Mouse (Mus musculus): ENCODE measurements at regions not wholly inside any gene's neighbourhood (a gene's known extent, or its start where the extent isn't known, plus 50 kb on each side); places are given as distances from the start of the nearest gene placed in this dataset.

DNA sequence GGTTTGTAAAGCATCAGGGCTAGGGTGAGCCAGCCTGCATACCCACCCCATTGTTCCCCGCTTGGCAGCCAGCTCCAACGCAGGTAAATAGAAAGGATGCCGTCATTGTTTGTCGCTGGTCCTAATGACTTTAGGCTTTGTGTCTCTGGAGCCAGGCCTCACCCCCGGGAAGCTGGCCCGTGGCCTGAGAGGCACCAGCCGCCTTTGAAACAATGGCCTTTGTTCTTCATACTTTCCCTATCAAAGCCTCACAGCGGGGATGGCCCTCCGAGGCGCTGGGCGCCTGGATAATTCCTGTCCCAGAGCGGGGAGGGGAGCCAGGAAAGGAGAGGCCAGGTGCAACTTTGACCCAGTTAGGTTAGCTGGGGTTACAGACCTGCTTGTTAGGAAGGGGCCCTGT is 495.0 kb downstream of the Med13l start:
- DNase-seq (ENCODE audit: low read depth in 2 of 2, low spot score in 2 of 2), result no peak

- DNase-seq (ENCODE audit: low read depth in 2 of 2, low spot score in 2 of 2), result no peak
Observed at GRCm38 (mm10) chr5:119057813-119058212, 497.3 kb downstream of the Med13l start.

- DNase-seq (ENCODE audit: low read depth in 2 of 2, low spot score in 2 of 2), result no peak
Observed at GRCm38 (mm10) chr5:119058231-119058851, 497.9 kb downstream of the Med13l start.

GRCm38 (mm10) chr5:119059223-119059622 is 498.7 kb downstream of the Med13l start:
- no peak for DNase-seq (ENCODE audit: low read depth in 2 of 2, low spot score in 2 of 2)

DNA sequence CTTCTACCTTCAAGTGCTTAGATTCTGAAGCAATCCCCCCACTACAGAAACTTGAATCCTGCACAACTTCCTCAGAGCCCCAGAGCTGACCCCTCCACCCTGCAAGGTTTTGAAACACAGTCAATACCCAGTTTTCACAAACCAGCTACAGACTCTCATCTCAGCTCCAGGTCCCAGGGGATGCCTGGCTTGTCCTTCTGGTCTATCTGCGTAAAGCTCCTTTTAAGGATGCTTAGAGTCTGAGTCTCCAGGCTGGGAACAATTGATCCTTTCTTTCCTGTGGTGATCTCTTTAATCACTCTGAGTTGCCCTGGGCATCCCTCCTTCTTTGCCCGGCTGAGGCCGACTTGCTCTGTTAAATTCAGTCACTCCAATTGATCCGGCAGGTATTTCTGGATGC is 500.4 kb downstream of the Med13l start:
- no peak for DNase-seq (ENCODE audit: low read depth in 2 of 2, low spot score in 2 of 2)

DNA sequence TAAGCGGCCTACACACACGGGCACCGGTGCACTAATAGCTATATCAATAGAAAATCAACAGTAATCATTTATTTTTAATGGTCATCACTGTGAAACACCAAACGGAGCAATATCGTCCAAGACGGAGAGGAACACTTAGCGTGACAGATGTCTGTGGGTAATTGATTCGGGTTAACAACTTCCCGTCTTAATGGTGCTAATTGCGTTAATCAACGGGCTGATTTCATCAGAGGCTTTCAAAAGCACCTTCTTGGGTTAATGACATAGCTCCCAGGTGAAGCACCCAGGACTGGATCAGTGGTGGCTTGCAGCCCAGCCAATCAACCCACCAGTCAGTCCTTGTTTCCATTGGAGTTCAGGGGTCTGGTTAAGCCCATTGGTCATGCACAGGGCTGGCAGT is 502.0 kb downstream of the Med13l start:
- no peak for DNase-seq (ENCODE audit: low read depth in 2 of 2, low spot score in 2 of 2)

DNA sequence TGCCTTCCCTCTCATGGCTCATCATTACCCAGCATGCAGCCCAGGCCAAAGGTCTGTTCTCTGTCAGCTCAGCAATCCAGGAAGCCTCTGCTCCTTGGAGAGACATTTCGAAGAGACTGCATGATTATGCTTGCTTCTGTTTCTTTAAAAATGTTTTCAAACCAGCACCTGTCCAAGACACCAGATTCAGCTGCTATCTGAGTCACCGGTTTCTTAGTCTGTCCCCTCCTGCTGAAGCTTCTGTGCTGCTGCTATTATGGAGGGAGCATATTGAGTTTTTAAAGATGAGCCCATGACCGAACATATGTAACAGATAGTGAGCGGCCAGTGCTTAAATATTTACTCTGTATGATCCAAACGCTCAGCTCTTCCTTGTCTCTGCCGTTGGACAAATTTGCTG is 506.2 kb downstream of the Med13l start:
- DNase-seq (ENCODE audit: low read depth in 2 of 2, low spot score in 2 of 2), result no peak

DNA sequence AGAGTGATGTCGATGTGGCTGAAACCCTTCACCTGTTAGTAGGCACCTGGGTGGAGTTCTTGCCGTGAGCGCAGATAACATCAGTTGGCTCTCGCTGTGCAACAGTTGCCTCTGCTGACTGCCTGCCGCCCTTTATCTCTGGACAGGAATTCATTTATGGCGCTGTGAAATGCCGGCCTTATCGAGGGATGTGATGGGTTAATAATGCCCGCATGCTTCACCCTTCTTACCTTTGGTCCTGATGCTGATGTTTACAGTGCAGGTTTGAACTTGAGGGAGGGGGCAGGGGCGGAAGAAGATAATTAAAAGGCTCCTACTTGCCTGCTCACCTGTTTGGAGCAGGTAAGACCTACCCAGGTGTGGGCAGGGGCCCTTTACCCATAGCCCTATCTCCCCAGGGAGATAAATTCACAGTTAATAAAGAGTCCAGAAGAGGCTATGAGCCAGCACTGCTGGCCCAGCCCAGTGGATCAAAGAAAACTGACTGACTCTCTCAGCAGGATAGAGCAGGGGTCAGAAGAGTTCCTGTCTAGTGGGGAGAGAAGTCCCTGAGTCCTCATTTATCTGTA is 509.4 kb downstream of the Med13l start:
- no peak for DNase-seq (ENCODE audit: low read depth in 2 of 2, low spot score in 2 of 2)

DNA sequence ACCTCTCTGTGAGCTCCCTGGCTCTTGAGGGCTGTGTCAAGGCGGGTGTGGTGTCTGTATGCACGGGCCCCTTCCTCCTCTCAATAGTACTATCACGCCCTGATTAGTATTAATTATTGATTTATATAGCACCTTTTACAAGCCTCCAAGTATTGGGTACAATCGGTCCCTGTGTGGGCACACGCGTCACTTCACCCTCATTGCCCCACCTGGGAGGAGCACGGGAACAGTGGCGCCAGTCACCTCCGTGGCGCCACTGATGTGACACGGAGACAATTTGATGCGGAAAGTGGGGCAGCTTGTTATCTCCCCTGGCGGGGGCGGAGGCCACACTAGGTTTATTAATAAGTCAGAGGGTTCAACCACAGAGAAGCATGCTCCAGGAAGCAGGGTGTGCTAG is 512.2 kb downstream of the Med13l start:
- DNase-seq (ENCODE audit: low read depth in 2 of 2, low spot score in 2 of 2), result no peak

DNA sequence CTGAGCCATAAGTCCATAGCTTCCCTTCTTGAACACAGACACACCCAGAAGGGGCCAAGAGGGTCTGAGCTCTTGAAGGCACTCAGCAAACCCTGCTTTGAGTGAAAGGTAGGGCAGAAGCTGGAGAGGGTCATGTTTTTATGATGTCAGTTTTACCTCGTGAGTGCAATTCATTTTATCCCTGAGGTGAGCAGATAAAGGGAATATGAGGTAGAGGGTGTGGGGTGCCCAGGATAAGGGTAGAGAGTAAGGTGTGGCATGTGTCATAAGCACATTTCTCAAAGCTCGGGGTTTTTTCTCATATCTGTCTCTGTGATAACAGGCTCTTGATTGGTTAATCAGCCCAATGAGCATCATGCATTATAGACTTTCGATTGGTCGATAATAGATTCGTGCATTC is 520.3 kb downstream of the Med13l start:
- DNase-seq (ENCODE audit: low read depth in 2 of 2, low spot score in 2 of 2), result no peak

- no peak for DNase-seq (ENCODE audit: low read depth in 2 of 2, low spot score in 2 of 2)
Observed at GRCm38 (mm10) chr5:119082895-119083294, 522.4 kb downstream of the Med13l start.

- no peak for DNase-seq (ENCODE audit: low read depth in 2 of 2, low spot score in 2 of 2)
Observed at GRCm38 (mm10) chr5:119097576-119098193, 537.2 kb downstream of the Med13l start.

DNA sequence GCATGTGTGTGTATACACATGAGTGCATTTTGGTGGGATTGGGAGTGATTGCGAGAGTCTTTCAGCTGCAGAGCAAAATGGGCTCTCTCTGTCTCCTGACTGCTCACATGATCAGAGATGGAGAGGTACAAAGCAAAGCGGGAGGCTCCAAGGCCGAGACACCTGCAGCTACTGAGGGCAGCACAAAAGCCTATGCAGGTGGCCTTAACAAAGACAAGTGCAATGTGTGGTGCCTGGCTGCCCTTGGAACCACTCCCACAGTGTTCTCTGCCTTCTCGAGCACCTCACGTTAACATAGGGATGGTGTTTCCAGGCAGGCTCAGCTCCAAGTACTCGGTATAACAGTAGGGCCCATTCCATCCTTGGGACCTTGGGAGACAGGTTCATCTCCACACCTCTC is 539.3 kb downstream of the Med13l start:
- DNase-seq (ENCODE audit: low read depth in 2 of 2, low spot score in 2 of 2), result no peak

DNA sequence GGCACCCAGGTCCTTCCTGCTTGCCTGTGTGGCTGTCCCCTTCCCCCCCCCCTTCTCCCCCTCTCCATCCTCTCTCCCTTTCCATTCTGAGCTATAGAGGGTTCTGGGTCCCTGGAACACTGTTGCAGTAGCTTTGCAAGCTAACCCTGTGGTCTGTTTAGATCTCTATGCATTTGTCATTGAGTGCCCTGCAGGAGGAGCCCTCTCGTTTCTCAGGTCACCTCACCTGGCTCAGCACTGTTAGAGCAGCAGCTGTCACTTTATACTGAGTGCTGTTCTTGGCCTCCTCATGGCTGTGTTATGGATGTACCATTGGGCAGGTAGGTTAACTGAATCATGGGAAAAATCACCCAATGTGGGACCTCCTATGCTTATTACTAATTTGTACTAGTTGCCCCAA is 543.0 kb downstream of the Med13l start:
- DNase-seq (ENCODE audit: low read depth in 2 of 2, low spot score in 2 of 2), result no peak

- no peak for DNase-seq (ENCODE audit: low read depth in 2 of 2, low spot score in 2 of 2)
Observed at GRCm38 (mm10) chr5:119107898-119108297, 547.4 kb downstream of the Med13l start.

- DNase-seq (ENCODE audit: low read depth in 2 of 2, low spot score in 2 of 2), result no peak
Observed at GRCm38 (mm10) chr5:119109501-119109900, 549.0 kb downstream of the Med13l start.

GRCm38 (mm10) chr5:119114074-119114473 is 553.6 kb downstream of the Med13l start:
- DNase-seq (ENCODE audit: low read depth in 2 of 2, low spot score in 2 of 2), result no peak

GRCm38 (mm10) chr5:119125745-119126144 is 544.7 kb upstream of the Tbx3 start:
- DNase-seq (ENCODE audit: low read depth in 2 of 2, low spot score in 2 of 2), result no peak

DNA sequence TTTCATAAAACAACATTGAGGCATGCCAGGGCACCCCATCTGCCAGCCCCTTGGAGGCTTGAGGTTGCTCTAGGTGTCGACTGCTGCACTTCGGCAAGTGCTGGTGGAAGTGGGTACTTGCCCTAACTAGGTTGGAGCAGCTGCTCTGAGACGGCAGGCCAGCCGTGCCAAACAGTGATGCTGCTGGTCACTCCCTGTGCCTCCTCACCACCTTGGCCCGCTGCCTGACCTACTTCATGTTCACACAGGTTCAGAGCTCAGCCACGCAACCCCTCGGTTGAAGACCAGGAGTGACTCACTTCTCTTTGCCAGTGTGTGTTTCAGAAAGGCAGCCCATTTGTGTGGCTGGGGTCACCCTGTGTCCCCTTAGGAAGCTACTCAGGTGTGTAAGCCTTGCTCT is 540.3 kb upstream of the Tbx3 start:
- no peak for DNase-seq (ENCODE audit: low read depth in 2 of 2, low spot score in 2 of 2)

DNA sequence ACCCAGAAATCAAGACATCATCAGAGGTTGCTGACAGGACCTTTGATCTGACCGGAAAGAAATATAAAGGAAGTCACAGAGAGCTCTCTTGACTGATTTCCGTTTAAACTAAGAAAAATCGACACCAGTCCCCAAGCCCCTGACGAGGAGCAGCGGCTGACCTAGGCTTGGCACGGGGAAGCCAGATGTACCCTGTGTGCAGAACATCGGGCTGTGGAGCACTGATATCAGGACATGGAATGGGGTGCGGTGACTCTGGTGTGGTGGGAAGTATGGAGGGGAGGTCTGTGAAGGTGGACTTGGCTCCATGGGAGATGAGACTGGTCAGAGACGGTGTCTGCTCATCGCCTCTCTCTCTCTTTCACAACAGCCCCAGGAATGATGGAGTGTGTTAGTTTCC is 539.0 kb upstream of the Tbx3 start:
- DNase-seq (ENCODE audit: low read depth in 2 of 2, low spot score in 2 of 2), result no peak

GRCm38 (mm10) chr5:119133378-119133777 is 537.1 kb upstream of the Tbx3 start:
- no peak for DNase-seq (ENCODE audit: low read depth in 2 of 2, low spot score in 2 of 2)

DNA sequence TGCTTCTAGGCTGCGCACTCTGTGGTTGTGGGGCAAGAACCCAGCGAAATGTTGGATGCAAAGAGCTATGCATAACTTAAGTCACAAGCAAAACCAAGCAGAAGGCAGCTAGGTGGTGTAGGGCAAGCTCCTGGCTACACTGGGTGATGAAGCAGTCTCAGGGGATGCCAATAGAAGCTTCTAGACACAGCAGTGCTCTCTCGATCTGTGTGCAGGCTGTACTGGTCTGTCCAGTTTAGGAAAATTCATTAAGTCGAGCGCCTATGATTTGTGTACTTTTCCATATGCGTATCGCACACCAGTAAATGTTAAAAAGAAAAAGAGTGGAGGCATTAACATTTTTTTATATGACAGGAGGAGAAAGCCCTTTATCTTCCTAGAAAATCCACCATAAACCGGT is 533.6 kb upstream of the Tbx3 start:
- no peak for DNase-seq (ENCODE audit: low read depth in 2 of 2, low spot score in 2 of 2)

GRCm38 (mm10) chr5:119137409-119137808 is 533.1 kb upstream of the Tbx3 start:
- DNase-seq (ENCODE audit: low read depth in 2 of 2, low spot score in 2 of 2), result no peak

Data from CD8-positive naive resting alpha-beta T cell, adult 2 months (primary cell).